Mouse (Mus musculus) heart, postnatal 0 days (tissue): Measurements from ENCODE around the gene Cpa2.

ENCODE experiments used
- CTCF ChIP-seq: IDR thresholded peaks from 2 replicates; pipeline ENCODE4 v1.5.1; 2016; ENCODE audit warnings: antibody characterized with exemption, control low read depth, low read depth
- EP300 ChIP-seq: IDR thresholded peaks from 2 replicates; pipeline ENCODE4 v1.6.1; 2016; ENCODE audit warnings: antibody characterized with exemption, low read depth

- TF ChIP-seq CTCF, result no peak
- no peak for TF ChIP-seq EP300
These were observed 12.6 kb upstream of the Cpa2 start for GRCm38 (mm10) chr6:30528800-30529199.
